27 mouse cellular contexts compared by ENCODE assay signal in the genomic region with DNA sequence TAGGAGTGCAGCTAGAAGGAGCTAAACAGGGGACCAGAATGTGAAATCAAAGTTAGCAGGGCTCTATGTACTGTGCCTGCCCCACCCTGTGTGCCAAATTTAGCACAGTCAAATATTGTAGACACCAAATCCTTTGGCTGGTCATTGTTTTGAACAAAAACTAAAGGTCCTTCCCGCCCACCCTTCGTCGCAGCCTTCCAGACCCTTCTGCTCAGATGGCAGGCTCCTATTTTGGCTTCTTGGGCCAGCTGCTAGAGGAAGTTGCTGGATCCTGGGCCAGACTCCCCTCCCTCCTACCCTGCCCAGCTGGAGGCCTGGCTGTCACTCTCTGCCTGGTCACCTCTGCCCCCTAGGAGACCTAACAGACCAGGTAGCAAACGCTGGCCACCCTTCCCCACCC. TPM values are rescaled to one million over a fixed set of nuclear protein-coding genes. Genes with fewer than 3 reads are reported as not detected.
DNase-seq lines count a peak whose midpoint lies in the region; ATAC-seq lines count a peak whose summit lies in the region.
"Had no signal": no experiment of that assay in that cellular context is flagged by ENCODE, and none has a peak within 500 bp of the region (broad histone marks: within the 10 kb centered on the region; RNA-seq: fewer than 3 reads in every experiment).

No protein-coding gene starts in this region.

- intact Hi-C loops in heart, postnatal 10 days (cut with DNase I): loop anchor here (5.0 kb wide), 1 partner anchor 44 kb away; no protein-coding TSS in a partner anchor

- H3K36me3 ChIP-seq in heart, embryonic 13.5 days: no peaks in the 10 kb centered on the region; the same call in 1 of the 2 replicates
- H3K36me3 ChIP-seq in heart, embryonic 16.5 days (ENCODE audit: control insufficient read depth, insufficient read depth): no peaks in the 10 kb centered on the region
- H3K36me3 ChIP-seq: midbrain, embryonic 10.5 days; midbrain, embryonic 15.5 days had no signal

- H3K4me1 ChIP-seq in heart, embryonic 13.5 days: peaks cover 81% of the 10 kb centered on the region
- H3K4me1 ChIP-seq in brown adipose tissue, adult 24 weeks (ENCODE audit: control insufficient read depth, insufficient read depth, insufficient read length, low read length): peaks cover 50% of the 10 kb centered on the region
- peaks cover 62% of the 10 kb centered on the region for H3K4me1 ChIP-seq in heart, embryonic 16.5 days (ENCODE audit: control insufficient read depth, insufficient read depth, low read length)
- H3K4me1 ChIP-seq: midbrain, embryonic 15.5 days had no signal

- no peak overlapping the region for H3K4me2 ChIP-seq in heart, embryonic 13.5 days
- H3K4me2 ChIP-seq in heart, embryonic 16.5 days (ENCODE audit: low read depth, low read length): no peak overlapping the region
- H3K4me2 ChIP-seq: hindbrain, embryonic 14.5 days; midbrain, embryonic 15.5 days had no signal

- H3K4me3 ChIP-seq in heart, embryonic 13.5 days: no peak overlapping the region
- no peak overlapping the region for H3K4me3 ChIP-seq in brown adipose tissue, adult 24 weeks (ENCODE audit: insufficient read depth, low read depth, low read length)
- H3K4me3 ChIP-seq in heart, embryonic 16.5 days (ENCODE audit: low read length): no peak overlapping the region
- H3K4me3 ChIP-seq: midbrain, embryonic 10.5 days; midbrain, embryonic 15.5 days had no signal

- DNase-seq in heart, adult 11 months: peak; percentile 96
- DNase-seq in heart, adult 8-10 months (ENCODE audit: low spot score): no peak
- DNase-seq in heart, postnatal 10 days: no peak
- DNase-seq in ovary, postnatal 10 days (ENCODE audit: low spot score): no peak
- DNase-seq: adrenal gland, postnatal 14 days; cerebellum, adult 9-10 months; cerebellum, postnatal 36 days; gastrocnemius, postnatal 36 days; kidney, postnatal 4 days; layer of hippocampus, postnatal 36 days; left cerebral cortex, postnatal 4 days; liver; lung, adult 2 months; lung, postnatal 14 days; right cerebral cortex, postnatal 4 days; thymus, adult 2 months; thymus, postnatal 36 days had no signal

- 64% methylated on average over 4 of the region's 4 CpGs for WGBS in heart, embryonic 13.5 days
- 55% methylated on average over 4 of the region's 4 CpGs for WGBS in heart, embryonic 16.5 days

- ATAC-seq in heart, embryonic 13.5 days (ENCODE audit: extremely low read depth, insufficient number of reproducible peaks, low FRiP score, low TSS enrichment): no peak
- ATAC-seq in heart, embryonic 16.5 days (replicated peaks; ENCODE audit: extremely low read depth, insufficient read depth, low FRiP score): no peak
- ATAC-seq: CD4-positive, CD25-positive, alpha-beta regulatory T cell, adult 4 months; forebrain, embryonic 14.5 days; intestine, postnatal 0 days; midbrain, embryonic 15.5 days had no signal

- H3K27me3 ChIP-seq in heart, embryonic 13.5 days (replicated peaks): no peaks in the 10 kb centered on the region
- no peaks in the 10 kb centered on the region for H3K27me3 ChIP-seq in heart, embryonic 16.5 days (ENCODE audit: control insufficient read depth, insufficient read depth, low read length)
- H3K27me3 ChIP-seq: midbrain, embryonic 15.5 days had no signal

- peak overlapping the region; percentile 30; the same call in 1 of the 2 replicates for H3K9ac ChIP-seq in heart, embryonic 13.5 days
- H3K9ac ChIP-seq in heart, embryonic 16.5 days (ENCODE audit: low read length): 0 out of 2 replicates have a peak overlapping the region, but pooled peaks have one; percentile 14
- H3K9ac ChIP-seq: hindbrain, embryonic 14.5 days; liver, embryonic 14.5 days; midbrain, embryonic 15.5 days had no signal

- H3K27ac ChIP-seq in heart, embryonic 13.5 days (replicated peaks): peak overlapping the region; percentile 91
- peak overlapping the region; percentile 72 for H3K27ac ChIP-seq in brown adipose tissue, adult 24 weeks (replicated peaks; ENCODE audit: low read depth, low read length)
- H3K27ac ChIP-seq in heart, embryonic 16.5 days (ENCODE audit: low read length): peak overlapping the region; percentile 51; the same call in 1 of the 2 replicates
- H3K27ac ChIP-seq: hindbrain, embryonic 14.5 days; liver, embryonic 14.5 days; midbrain, embryonic 10.5 days; midbrain, embryonic 15.5 days had no signal

- no peaks in the 10 kb centered on the region for H3K9me3 ChIP-seq in heart, embryonic 13.5 days
- H3K9me3 ChIP-seq in heart, embryonic 16.5 days (replicated peaks; ENCODE audit: control insufficient read depth, low read length): no peaks in the 10 kb centered on the region
- H3K9me3 ChIP-seq: midbrain, embryonic 10.5 days; midbrain, embryonic 15.5 days had no signal

RNA-seq across cellular contexts. Expression of a gene that starts 38.7 kb away (rescaled TPM):
- 10 to 100 TPM; 41.4 to 47.5 (median 46.5) TPM for total RNA-seq in heart, adult 8-10 months (2022)
- 40.0 and 48.9 TPM in 2 replicates for polyA plus RNA-seq in heart, embryonic 13.5 days (2015; fragmentation: Nextera tagmentation; extraction: Ambion mirVana)
- 10 to 100 TPM; 55.7 to 64.7 TPM for total RNA-seq in heart, postnatal 10 days (2021)
- polyA plus RNA-seq in brown adipose tissue, adult 24 weeks (2012; ENCODE audit: insufficient read depth, insufficient read length, missing spikeins): 14.3 and 19.1 TPM in 2 replicates
- 27.1 and 32.9 TPM in 2 replicates for polyA plus RNA-seq in heart, embryonic 16.5 days (2015; fragmentation: Nextera tagmentation; extraction: Ambion mirVana)
